Mouse (Mus musculus) gastrocnemius, postnatal 4 days (tissue): ENCODE results near the gene Gm21936. TPM values are rescaled to one million over a fixed set of nuclear protein-coding genes. Genes with fewer than 3 reads are reported as not detected.
"Not testable (repeated sequence)": the region's sequence is repeated elsewhere in the genome, so short reads cannot be mapped to it uniquely, and the experiment has no call there.

Experiments used
- DNase-seq, 2 experiments: peaks; one replicate each; pipeline ENCODE4 v3.0.0; 2021 to 2022; ENCODE audit warnings: low spot score in 2 of 2, mixed read lengths in 2 of 2
- long read RNA-seq, 2 experiments: library from polyadenylated mRNA; stranded (forward); transcript quantifications; one replicate each; pipeline ENCODE4 v2.0.0; 2021
- total RNA-seq, 2 experiments: library from RNA; stranded (reverse); gene quantifications; 2 replicates each; pipeline ENCODE4 v1.2.3; 2021

Gm21936 gene
- not detected for total RNA-seq
- long read RNA-seq, experiment 1 = 0 reads
- long read RNA-seq, experiment 2 = 0 reads

DNA sequence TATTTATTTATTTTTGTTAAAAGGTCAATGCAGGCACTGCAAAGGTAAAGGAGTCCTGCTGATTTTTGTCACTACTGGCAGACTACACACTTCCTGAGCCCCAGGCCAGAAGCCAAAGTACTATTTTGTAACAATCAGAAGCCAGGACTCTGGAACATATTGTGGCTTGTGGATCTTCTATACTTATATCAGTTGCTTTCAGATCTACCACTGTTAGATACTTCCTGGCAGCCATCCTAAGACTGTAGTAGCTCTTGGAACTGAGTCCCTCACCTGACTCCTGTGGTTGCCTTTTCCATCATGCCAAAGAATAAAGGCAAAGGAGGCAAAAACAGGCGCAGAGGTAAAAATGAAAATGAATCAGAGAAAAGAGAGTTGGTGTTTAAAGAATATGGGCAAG, at the start of gene Gm21936:
Gene Gm21936 (plus strand): TSS at position 301 of the 400 bp plus-strand sequence.
- not testable (repeated sequence) for DNase-seq

GRCm38 (mm10) chr12:87775655-87776054, 19.7 kb upstream of the Gm21936 start, which contains the start of gene Gm21319:
TSS of gene Gm21319 (minus strand) at chr12:87775755.
- DNase-seq = not testable (repeated sequence)

DNA sequence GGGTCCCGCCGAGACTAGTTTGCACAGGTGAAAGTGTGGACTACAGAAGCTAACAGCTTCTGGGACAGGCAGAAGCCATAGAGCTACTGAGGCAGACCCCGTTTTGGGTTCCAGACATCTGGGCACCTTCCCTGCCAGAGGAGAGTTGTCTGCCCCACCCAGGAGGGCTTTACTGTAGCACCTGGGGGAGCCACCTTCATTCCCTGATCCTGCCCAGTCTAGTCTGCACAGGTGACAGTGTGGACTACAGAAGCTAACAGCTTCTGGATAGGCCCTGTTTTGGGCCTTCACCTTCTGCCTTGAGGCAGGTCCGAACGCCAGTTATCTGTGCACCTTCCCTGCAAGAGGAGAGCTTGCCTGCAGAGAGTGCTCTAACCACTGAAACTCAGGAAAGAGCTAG, 2.7 kb downstream of the Gm21936 start:
- not testable (repeated sequence) for DNase-seq

DNA sequence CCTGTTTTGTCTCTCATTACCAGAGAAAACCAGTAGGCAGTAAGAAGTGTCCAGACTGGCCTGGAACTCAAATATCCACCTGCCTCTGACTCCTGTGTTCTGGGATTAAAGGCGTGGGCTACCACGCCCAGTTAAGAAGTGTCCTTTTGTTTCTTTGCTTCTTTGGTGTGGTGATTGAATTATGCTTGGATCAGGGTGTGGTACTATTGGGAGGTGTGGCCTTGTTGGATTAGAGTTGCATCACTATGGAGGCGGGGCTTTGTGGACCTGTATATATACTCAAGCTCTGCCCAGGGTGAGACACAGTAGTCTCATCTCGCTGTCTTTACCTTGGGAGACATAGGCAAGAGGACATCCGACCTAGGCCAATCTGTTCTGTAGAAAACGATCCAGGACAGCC, 21.0 kb downstream of the Gm21936 start, which contains the start of gene BB287469:
Gene BB287469 (plus strand): TSS at position 301 of the 400 bp plus-strand sequence.
- not testable (repeated sequence) for DNase-seq

DNA sequence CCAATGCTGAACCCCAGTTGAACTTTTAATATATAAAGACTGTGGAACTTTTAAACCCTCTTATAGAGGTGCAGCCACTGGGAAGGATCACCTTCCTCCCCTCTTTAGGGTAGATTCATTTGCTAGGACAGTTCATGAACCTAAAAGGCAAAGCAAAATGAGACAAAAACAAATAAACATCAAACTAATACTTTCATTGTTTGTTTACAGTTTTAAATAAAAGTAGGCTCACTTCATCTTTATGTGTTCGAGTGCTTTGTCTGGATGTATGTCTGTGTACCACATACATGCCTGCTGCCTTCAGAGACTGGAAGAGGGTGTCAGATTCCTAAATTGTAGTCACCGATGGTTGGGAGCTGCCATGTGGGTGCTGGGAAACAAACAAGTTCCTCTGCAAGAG, 46.9 kb downstream of the Gm21936 start, which contains the start of gene Gm2001:
Gene Gm2001 (minus strand): TSS at position 101 of the 400 bp plus-strand sequence.
- DNase-seq = not testable (repeated sequence)

Other genes with a start within 250 kb of the Gm21936 start
- not detected for gene Oog1, start 192.8 kb upstream of the Gm21936 start, total RNA-seq
- not detected for gene Gm4027, start 176.6 kb upstream of the Gm21936 start, total RNA-seq
- gene Gm16381, start 150.9 kb upstream of the Gm21936 start, total RNA-seq = not detected
- gene Gm21319, start 19.8 kb upstream of the Gm21936 start, total RNA-seq = not detected
- gene BB287469, start 21.1 kb downstream of the Gm21936 start, total RNA-seq = not detected
- not detected for gene Gm2001, start 46.8 kb downstream of the Gm21936 start, total RNA-seq
- gene Gm2016, start 78.6 kb downstream of the Gm21936 start, total RNA-seq = not detected
- not detected for gene Gm2022, start 99.9 kb downstream of the Gm21936 start, total RNA-seq
- not detected for gene Gm2035, start 124.3 kb downstream of the Gm21936 start, total RNA-seq
- gene Gm2042, start 158.6 kb downstream of the Gm21936 start, total RNA-seq = not detected
- not detected for gene Gm2075, start 216.3 kb downstream of the Gm21936 start, total RNA-seq
- not detected for gene Gm6803, start 223.3 kb downstream of the Gm21936 start, total RNA-seq
- not detected for gene Gm2056, start 231.5 kb downstream of the Gm21936 start, total RNA-seq